Mouse (Mus musculus) spleen, postnatal 10 days (tissue): ENCODE data around the gene Prkca.

Experiments used
- DNase-seq, 2 experiments: peaks; one replicate each; pipeline ENCODE4 v3.0.0; 2021 to 2022; ENCODE audit warnings: low spot score in 2 of 2

Prkca gene

GRCm38 (mm10) chr11:108160056-108160455 lies 183.7 kb downstream of the Prkca start:
- no peak for DNase-seq

DNA sequence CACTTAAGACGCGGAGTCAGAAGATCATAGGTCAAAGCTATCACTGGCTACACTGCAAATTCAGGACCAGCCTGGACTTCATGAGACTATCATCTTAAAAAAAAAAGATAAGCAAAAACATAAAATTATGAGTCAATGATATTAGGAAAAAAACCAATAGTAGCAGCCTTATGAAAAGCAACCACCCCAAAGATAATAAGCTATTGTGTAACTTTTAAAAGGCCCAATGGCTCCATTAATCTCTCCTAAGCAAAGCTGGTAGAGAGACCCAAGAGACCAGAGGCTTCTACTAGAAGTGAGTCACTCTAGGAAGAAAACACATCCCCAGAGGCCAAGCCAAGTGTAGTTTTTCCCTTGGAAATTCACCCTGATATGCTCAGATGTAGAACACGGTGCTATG lies 185.7 kb downstream of the Prkca start:
- DNase-seq, result no peak

- no peak for DNase-seq
These were observed 186.7 kb downstream of the Prkca start for GRCm38 (mm10) chr11:108157074-108157473.

GRCm38 (mm10) chr11:108156107-108156506 lies 187.6 kb downstream of the Prkca start:
- DNase-seq, result no peak

DNA sequence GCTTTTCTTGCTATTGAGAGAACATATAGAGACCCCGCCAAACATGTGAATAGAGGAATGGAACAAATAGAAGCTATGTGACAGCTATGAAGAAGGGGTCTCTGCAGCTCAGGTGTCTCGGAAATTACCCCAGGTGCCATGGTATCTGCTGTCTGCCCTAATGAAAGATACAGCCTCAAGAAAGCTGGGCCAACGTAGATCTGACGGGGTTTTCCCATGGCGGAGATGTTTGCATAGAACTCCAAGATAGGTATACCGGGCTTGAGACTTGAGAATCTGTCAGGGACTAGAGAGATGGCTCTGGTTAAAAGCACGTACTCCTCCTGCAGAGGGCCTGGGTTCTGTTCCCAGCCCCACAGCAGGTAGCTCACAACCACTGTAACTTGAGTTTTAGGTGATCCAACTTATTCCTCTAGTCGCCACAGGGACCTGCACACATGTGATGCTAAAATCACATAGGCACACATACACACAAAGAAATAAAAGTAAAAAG lies 188.6 kb downstream of the Prkca start:
- DNase-seq, result no peak

GRCm38 (mm10) chr11:108153997-108154841 lies 189.5 kb downstream of the Prkca start:
- peak in 1 of 2 experiments; percentile 32 for DNase-seq

DNA sequence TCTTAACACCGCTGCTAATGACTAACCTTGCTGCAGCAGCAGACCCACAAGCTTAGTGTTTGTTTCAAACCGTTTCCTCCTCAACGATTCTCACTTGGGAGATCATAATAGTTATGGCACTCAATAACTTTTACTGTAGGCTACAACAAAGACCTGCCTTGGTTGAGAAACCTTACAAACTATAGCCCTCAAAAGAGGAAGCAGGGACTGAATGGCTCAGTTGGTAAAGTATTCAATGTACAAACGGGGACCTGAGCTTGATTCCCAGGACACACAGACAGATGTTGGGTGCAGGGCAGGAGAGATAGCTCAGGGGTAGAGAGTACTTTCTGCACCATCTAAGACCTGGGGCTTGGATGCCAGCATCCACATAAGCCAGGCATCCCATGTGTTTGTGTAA lies 191.1 kb downstream of the Prkca start:
- DNase-seq, result no peak

DNA sequence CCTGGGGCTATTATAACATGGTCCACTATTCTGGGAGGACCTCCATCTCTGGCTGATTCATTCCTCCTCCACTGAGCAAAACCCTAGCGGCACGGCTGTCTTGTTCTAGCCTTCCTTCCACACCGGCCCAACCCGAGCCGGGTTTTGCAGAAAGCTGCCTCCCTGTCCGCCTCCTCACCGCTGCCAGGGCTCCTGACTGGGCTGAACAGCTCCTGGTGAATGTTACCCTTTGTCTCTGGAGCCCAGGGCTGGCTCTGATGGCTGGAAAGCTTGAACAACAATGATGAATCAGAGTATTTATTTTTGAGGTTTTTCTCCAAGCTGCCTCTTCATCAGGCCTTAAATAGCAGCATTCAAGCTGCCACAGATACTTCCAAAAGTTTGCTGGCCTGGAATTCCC lies 193.3 kb downstream of the Prkca start:
- DNase-seq, result no peak

- no peak for DNase-seq
These were observed 194.5 kb downstream of the Prkca start for GRCm38 (mm10) chr11:108149187-108149586.

GRCm38 (mm10) chr11:108148491-108148890 lies 195.2 kb downstream of the Prkca start:
- DNase-seq, result no peak

DNA sequence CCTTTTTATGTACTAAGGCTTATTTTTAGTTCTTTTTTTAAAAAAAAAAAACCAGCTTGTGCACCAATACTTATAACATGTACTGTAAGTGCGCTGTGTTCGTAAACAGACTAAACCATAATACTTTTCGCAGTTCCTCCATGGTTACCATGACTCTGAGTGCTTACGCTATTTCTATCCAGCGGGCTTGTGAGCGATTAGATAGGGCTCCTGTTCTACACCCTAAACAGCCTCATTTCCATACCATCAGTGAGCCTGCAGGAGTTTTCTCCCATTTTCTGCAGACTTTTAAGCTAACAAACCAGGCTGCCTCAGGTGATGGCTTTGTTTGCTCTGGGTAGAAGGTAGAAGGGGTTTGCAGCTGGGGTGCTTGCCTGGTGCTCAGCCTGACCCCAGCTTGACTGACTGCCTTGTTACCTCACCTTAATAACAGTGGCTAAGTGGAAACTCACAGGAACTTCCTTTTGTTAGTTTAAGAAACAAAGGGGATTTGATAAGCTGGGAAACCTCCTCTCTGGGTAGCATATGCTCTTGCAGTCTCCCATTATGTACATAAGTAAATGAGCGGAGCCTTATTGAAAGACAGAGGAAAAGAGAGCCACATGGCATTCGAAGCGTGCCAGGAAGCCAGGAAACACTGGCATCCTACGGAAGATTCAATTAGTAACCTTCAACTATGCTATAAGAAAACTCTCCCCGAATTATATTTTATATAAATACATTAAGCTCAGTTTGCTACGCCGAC lies 197.8 kb downstream of the Prkca start:
- DNase-seq, result no peak

- DNase-seq, result no peak
These were observed 198.6 kb downstream of the Prkca start for GRCm38 (mm10) chr11:108145128-108145527.

DNA sequence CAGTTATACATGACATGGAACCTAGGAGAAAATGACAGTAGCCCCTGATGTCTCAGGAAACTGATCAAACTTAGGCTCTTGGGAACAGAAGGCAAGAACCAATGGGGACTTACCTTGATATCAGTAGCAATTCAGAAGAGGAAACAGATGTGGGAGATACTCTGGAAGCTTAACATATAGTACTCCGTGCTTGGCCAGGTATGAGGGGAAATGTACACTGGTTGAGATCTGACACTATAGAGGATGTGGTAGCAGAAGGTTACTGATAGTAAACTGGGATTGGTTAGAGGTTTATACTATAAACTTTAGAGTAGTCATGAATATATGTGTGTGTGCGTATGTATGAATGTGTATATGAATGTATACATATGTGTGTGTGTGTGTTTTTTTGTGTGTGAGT lies 200.0 kb downstream of the Prkca start:
- no peak for DNase-seq

- no peak for DNase-seq
These were observed 203.7 kb downstream of the Prkca start for GRCm38 (mm10) chr11:108140028-108140427.

- DNase-seq, result no peak
These were observed 207.4 kb downstream of the Prkca start for GRCm38 (mm10) chr11:108136341-108136740.

DNA sequence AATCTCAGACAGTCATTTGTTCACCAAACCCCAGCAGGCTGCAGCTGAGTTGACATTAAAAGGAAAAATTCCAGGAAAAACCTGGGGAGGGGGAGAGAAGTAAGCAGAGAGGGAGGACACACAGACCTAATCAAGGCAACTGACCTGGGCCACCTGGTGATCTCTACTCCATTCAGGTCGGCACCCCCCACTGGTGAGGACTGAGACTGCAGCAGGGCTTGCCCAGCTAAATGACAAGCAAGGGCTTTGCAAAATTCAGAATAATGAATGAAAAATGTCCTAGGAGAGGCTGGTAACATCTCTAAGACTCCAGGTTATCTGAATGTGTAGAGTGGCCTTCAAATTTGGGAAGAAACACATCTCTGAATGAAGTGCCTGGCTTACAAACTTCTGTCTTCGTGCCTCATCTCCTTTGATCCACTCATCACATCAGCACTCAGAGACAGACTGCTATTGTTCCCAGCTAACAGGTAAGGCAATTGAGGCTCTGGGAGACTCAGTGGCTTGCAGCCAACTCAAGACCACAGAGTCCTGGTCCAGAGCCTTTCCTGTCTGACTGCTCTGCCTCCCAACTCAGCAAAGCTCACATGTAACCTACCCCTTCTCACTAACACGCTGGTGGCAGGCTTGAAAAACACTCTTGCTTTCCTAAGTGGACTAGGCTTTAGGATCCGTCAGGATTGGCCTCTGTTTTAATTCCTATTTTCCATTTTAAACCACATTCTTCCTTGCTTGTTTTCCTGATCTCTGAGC lies 208.1 kb downstream of the Prkca start:
- peak in 1 of 2 experiments; percentile 50 for DNase-seq

DNA sequence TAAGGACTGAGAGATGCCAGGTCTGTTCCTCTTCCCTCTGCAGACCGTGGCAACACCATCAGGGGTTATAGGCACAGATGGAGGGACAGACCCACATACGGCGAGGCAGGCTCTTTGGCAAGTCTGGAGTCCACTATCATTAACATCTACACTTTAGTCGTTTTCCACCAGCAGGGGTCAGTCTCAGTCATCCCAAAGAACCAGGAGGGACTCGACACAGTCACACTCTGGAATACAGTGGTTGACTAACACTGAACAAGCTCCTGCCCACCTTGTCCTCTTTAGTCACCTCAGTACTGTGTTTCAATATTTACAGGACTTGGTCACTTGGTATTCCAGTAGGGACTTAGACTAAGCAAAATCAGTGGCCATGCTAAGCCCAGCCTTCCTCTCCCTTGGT lies 215.1 kb downstream of the Prkca start:
- peak; percentile 27 to 65 for DNase-seq

DNA sequence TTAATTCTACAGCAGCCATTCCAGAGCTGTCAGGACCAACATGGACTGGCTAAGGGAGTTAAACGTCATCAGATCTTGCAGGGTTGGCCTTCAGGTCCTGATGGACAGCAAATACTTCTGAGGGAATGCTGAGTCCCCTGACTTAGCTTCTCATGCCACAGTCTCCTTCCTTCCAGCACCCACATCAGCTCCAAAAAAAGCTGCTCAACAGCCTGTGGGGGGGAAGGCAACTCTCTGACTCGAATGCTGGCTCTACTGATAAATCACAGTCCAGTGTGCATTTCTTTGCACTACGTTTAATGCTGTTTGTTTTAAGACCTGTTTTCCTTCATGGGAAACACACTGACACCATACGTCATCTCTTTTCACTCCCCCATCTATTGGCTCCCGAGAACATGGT lies 215.8 kb downstream of the Prkca start:
- DNase-seq, result no peak

DNA sequence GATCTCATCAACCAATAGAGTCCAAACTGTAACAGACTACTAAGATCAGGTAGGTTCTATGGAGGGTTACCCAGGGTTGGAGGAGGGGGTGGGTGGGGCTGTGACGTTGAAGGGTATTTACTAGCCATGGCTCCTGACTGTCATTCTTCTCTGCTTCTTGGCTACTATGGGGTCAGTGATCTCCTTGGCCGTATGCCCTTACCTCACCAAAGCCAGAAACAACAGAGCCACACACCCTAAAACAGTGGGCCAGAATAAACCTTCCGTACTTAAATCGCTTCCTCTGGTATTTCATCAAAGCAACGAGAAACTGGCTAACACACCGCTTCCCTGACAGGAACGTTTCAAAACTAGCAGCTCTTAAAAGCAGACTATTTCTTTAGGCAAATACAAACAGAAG lies 221.2 kb downstream of the Prkca start:
- no peak for DNase-seq

- DNase-seq, result no peak
These were observed 223.0 kb downstream of the Prkca start for GRCm38 (mm10) chr11:108120708-108121107.

DNA sequence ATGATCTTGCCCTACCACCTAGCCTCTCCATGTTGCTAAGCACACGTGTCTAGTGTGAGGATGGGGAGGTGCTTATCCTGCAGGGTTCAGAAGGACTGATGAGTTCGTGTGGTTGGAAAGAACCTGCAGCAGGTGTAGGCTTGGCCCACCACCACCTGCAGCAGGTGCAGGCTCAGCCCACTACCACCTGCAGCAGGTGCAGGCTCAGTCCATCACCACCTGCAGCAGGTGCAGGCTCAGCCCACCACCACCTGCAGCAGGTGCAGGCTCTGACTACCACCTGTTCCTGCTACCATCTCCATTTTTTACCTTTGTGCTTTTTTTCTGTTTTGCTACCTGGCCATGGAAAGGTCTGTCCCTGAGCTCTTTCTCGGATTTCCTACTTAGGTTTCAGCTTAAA lies 223.9 kb downstream of the Prkca start:
- no peak for DNase-seq

GRCm38 (mm10) chr11:108118814-108119213 lies 224.9 kb downstream of the Prkca start:
- no peak for DNase-seq
